Mouse (Mus musculus): ENCODE results near the gene Sf3b1.

DNA sequence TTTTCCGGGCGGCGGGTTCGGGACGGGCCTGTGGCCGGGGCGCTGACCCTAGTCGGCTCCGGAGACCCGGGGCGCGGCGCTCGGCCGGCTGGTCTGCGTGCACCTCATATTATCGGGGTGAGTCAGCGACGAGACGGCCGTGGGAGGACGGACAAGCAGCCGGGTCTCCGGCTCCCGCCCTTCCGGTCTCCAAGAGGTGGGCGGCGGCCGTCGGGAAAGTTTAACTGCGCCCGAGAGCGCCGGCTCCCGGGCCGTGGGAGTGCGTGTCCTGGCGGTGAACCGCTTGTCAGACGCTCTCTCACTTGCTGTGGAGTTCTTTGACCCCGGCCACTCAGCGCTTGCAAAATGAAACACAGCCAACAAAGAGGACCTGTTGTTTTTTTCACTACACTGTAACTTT lies 25.7 kb upstream of the Sf3b1 start:
- no peak for TF ChIP-seq POLR2A (IDR thresholded peaks at IDR 0.05; ENCODE audit: control insufficient read depth, extremely low read depth, insufficient read depth, low read length, poor library complexity)
- TF ChIP-seq CTCF (IDR thresholded peaks at IDR 0.05; ENCODE audit: borderline replicate concordance, control insufficient read depth, extremely low read depth, insufficient read depth, low read length, poor library complexity), result no peak
